Mouse (Mus musculus) testis, adult 2 months (tissue): ENCODE measurements around the gene Gm45208. TPM values are rescaled to one million over a fixed set of nuclear protein-coding genes. Genes with fewer than 3 reads are reported as not detected.
A peak's percentile ranks its signal among the peaks of the same experiment; 100 is the strongest.

ENCODE experiments used
- H3K27ac ChIP-seq: fragments of 200-500 bp; 2 replicates; pipeline ENCODE4 v1.5.1; 2012; ENCODE audit warnings: low read depth, low read length; ENCODE audit not compliant: control insufficient read depth, insufficient read depth
- H3K27me3 ChIP-seq: fragments of 200-500 bp; 2 replicates; pipeline ENCODE4 v1.6.1; 2012; ENCODE audit warnings: mild to moderate bottlenecking, low read length, moderate library complexity; ENCODE audit not compliant: control insufficient read depth, insufficient read depth
- H3K36me3 ChIP-seq: fragments of 200-500 bp; 2 replicates; pipeline ENCODE4 v1.6.1; 2012; ENCODE audit warnings: mild to moderate bottlenecking, low read length; ENCODE audit not compliant: control insufficient read depth, insufficient read depth
- H3K4me1 ChIP-seq: fragments of 200-500 bp; 2 replicates; pipeline ENCODE4 v1.6.1; 2012; ENCODE audit warnings: low read length; ENCODE audit not compliant: control insufficient read depth, insufficient read depth
- H3K4me3 ChIP-seq: fragments of 200-500 bp; 2 replicates; pipeline ENCODE4 v1.5.1; 2012; ENCODE audit warnings: low read depth, mild to moderate bottlenecking, low read length, moderate library complexity, mixed read lengths; ENCODE audit not compliant: control insufficient read depth
- CTCF ChIP-seq: fragments of 200-500 bp; IDR thresholded peaks from 2 replicates; pipeline ENCODE4 v1.5.1; 2012; ENCODE audit warnings: low read depth, mild to moderate bottlenecking, inconsistent platforms, low read length, moderate library complexity; ENCODE audit not compliant: control insufficient read depth, insufficient read depth, insufficient replicate concordance
- POLR2A ChIP-seq: fragments of 200-500 bp; IDR thresholded peaks from 2 replicates; pipeline ENCODE4 v1.6.1; 2012; ENCODE audit warnings: low read depth, mild to moderate bottlenecking, inconsistent platforms, low read length, moderate library complexity; ENCODE audit not compliant: control insufficient read depth
- polyA plus RNA-seq: library from polyadenylated mRNA; depleted of rRNA; stranded (reverse); fragments of >200 nt; gene quantifications from 2 replicates; pipeline ENCODE4 v1.2.3, GENCODE M21; 2012

Gm45208 gene
- polyA plus RNA-seq, 1 experiment = 0.32 TPM

- peaks cover 7% of the 10 kb centered on the region for H3K4me1 ChIP-seq
- H3K27me3 ChIP-seq = no peaks in the 10 kb centered on the region
- 0 out of 2 replicates have a peak overlapping the region, but pooled peaks have one; percentile 1 for H3K4me3 ChIP-seq
- TF ChIP-seq CTCF = no peak
- TF ChIP-seq POLR2A = no peak
- H3K27ac ChIP-seq = no peak overlapping the region
- no peaks in the 10 kb centered on the region for H3K36me3 ChIP-seq
Observed at GRCm38 (mm10) chrX:7765764-7766163, 43.7 kb downstream of the Gm45208 start.

GRCm38 (mm10) chrX:7769302-7770017 is 47.4 kb downstream of the Gm45208 start:
- Histone ChIP-seq H3K4me3 (no peak overlapping the region), H3K4me1 (peaks cover 7% of the 10 kb centered on the region), H3K27ac (no peak overlapping the region), H3K27me3 (no peaks in the 10 kb centered on the region), H3K36me3 (no peaks in the 10 kb centered on the region)
- TF ChIP-seq POLR2A = no peak
- no peak for TF ChIP-seq CTCF

- no peaks in the 10 kb centered on the region for H3K36me3 ChIP-seq
- H3K27ac ChIP-seq = no peak overlapping the region
- TF ChIP-seq CTCF (no peak), POLR2A (no peak)
- H3K27me3 ChIP-seq = no peaks in the 10 kb centered on the region
- H3K4me3 ChIP-seq = no peak overlapping the region
- no peaks in the 10 kb centered on the region for H3K4me1 ChIP-seq
Observed at GRCm38 (mm10) chrX:7772766-7773165, 50.7 kb downstream of the Gm45208 start.

GRCm38 (mm10) chrX:7775501-7776205 is 53.6 kb downstream of the Gm45208 start:
- no peaks in the 10 kb centered on the region for H3K36me3 ChIP-seq
- H3K4me1 ChIP-seq = no peaks in the 10 kb centered on the region
- TF ChIP-seq POLR2A (no peak), CTCF (no peak)
- H3K4me3 ChIP-seq = no peak overlapping the region
- no peaks in the 10 kb centered on the region for H3K27me3 ChIP-seq
- H3K27ac ChIP-seq = no peak overlapping the region

GRCm38 (mm10) chrX:7776329-7777082 is 54.5 kb downstream of the Gm45208 start:
- TF ChIP-seq POLR2A = no peak
- TF ChIP-seq CTCF = peak; percentile 30; the same call in 1 of the 2 replicates
- no peak overlapping the region for H3K4me3 ChIP-seq
- no peaks in the 10 kb centered on the region for H3K4me1 ChIP-seq
- no peaks in the 10 kb centered on the region for H3K27me3 ChIP-seq
- no peak overlapping the region for H3K27ac ChIP-seq
- no peaks in the 10 kb centered on the region for H3K36me3 ChIP-seq

- Histone ChIP-seq H3K27ac (no peak overlapping the region; the same call in 1 of the 2 replicates), H3K27me3 (no peaks in the 10 kb centered on the region), H3K4me1 (no peaks in the 10 kb centered on the region), H3K36me3 (no peaks in the 10 kb centered on the region), H3K4me3 (no peak overlapping the region)
- no peak for TF ChIP-seq POLR2A
- TF ChIP-seq CTCF = no peak
Observed at GRCm38 (mm10) chrX:7778450-7779244, 56.6 kb downstream of the Gm45208 start.
